Mouse (Mus musculus) embryo, embryonic 11.5 days (tissue): ENCODE data around the gene Nrcam.

ENCODE experiments used
- DNase-seq: peaks from one replicate; pipeline ENCODE4 v3.0.0-alpha.2; 2012; ENCODE audit warnings: low read depth, low spot score

Nrcam gene

DNA sequence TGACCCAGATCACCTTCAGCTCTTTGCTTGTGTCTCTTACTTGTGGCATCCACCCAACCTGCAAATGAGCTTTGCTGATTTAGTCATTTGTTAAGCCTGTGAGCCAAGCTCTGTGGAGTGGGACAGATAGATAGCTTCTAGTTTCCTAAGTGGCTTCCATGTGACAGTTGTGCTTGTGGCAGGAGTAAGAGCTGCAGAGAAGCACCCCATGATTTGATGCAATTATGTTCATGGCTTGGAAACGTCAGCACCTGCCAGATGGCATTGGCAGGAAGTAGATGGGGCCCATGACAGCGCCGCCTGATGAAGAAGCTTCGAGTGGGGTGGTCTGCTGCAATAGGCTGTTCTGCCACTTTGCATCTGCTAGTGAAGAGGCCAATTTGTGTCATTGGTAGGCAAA lies 186.4 kb downstream of the Nrcam start:
- no peak for DNase-seq

DNA sequence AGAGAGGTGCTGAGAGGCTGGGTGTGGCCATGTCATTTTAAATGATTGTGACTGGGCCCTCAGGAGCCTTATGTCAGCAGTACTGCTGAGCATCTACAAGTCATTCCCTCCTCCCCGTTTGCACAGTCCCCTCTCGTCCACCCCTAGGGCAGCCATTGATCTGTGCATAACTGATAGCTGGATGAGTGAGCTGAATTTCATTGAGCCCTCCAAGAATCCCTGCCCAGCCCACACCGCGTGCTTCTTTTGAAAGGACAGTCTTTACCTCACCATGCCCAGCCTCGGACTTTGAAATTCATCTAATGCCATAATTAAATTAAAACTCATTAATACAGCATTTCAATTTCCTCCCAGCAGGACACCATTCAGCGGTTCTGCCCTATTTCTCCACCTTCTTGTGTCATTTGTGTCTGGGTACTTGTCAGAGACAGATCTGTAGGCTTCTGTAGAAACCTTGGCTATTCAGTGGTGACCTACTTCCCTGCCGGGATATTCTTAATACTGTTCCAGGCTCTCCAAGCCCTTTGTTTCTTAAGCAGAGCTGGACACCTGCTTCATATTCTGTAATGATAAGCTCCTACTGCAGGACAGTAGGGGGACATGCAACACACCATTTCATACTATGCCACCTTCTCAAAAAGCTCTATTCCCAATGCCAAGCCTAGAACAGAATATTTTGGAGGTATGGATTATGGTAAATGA lies 190.9 kb downstream of the Nrcam start:
- no peak for DNase-seq

DNA sequence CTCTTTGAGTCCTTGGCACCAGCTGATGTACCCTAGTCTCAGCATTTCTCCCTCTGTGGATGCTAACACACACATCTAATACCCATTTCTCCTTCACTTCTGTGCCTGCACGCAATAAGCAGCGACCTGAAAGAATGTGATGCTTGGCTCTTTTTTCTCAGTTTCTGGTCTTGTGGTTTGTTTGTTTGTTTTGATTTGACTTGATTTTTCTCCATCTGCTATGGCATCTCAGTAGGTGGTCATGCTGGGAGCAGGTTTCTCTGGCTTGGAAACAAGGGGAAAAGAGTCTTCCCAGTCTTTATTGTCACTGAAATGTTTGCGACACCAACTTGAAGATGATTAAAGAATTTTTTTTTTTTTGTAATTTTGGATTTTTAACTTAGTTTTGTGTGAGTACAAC lies 192.8 kb downstream of the Nrcam start:
- DNase-seq, result no peak

DNA sequence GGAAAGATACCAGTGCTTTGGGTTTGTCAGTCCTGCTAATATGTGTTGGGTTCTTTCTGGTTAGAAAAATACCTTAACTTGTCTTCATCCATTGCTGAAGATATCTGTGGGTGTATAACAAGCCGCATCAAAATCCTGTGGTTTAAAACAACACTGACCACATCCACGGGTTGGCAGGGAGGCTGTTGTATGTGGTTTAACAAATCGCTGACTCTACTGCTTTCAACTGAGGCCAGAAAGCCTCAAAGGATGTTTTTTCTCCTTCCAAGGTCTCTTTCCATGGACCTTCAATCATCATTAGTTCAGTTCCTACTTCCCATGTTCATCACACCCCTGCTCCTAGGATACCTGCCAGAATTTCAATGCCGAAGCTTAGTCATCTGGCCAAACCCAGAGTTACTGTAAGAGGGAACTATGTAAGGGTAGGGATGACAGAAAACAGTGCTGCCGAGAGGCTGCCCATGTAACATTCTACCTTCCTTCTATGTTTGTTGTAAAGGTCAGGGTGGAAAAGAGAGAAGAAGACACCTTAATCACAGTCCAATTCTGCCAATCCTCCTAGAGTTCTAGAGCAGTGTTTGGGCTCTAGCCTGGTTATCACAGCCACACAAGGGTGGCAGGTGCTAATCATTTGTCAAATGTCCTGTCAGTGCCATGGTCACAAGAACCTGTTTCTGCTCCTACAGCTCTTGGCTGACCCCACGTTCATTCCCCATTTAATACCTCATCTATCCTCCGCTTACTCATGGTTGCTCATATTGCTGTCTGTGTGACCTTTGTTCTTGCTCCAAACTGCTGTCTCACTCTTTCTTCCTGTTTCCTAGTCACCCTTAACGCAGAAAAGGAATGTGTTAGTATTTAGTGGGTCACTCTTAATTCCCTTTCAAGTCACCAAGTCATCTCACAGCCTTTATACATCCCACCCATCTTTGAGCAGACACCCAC lies 196.2 kb downstream of the Nrcam start:
- DNase-seq, result no peak

DNA sequence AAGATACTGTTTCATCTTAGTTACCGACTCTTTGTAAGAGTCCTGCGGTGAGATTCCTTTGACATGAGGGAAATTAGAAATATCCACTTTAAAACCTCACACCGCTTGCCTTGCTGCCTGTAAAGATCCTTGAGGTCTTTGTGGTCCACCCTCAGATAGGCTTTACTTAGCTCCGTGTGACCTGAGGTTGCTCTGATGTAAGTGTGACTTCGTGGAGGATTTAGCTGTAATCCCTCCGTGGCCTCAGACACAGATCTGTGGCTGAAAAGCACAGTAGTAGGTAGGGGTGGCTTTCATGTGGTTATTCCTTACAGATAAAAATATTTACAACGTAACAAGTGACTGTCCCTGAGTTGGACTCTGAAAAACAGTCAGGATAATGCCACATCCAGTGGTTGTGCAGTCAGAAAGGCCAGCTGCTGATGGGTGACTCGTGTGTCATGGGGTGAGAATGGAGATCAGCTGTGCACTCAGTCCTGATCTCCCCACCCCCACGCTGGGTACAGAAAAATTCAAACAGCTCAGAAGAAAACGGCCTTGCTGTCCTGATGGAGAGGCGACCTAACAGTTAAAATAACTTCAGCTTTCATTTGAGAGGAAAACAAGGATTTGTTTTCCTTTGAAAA lies 199.8 kb downstream of the Nrcam start:
- DNase-seq, result no peak

DNA sequence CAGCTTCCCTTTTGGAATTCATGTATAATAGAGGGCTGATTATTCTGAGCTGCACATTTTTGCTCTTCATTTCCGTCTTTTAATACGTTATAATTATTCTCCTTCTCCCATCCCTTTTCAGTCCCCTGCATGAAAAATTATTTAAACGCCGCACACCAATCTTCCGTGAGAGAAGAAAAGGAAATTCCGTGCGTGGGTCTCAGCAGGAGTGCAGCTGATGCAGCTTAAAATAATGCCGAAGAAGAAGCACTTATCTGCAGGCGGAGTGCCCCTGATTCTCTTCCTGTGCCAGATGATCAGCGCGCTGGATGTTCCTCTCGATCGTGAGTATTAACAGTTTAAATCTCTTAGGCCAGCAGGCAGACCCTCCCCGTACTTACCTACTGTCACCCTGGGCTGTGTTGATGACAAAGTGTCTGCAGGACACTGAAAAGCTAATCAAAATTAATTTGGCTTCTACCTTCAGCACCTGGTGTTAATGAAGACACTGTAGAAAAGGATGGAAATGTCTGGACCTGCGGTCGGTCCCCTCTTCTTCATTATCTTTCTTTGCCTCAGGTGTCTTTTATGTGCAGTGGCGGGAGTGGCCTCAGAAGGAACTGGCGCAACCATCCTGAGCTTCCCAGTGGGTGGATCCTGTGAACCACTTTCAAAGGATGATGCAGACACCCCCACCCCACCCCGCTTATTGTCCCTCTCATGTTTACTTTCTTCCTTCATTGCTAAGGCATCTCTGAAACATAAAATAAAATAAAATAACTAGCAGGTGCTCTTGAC lies 203.8 kb downstream of the Nrcam start:
- no peak for DNase-seq

DNA sequence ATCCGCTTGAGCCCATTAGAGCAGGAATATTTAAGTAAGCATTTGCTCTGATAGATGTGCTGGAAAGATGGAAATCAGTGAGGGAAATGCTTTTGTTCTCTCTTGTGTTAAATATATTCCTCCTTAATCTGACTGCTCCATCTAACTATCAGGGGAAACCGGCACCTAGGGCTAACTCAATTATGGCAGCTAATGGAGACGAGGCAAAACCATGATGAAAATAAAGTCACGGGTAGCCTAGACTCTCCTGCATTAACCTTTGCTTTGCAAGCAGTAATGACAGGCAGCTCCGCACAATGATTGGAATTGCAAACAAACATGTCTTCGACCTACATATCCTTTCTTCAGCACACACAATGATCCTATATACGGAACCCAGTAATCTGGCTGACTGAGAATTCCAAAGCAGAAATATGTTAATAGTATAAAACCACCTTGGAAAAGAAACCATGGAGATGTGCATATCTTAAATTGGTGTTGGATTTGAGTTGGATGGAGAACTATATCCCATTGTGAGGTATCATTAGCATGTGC lies 205.5 kb downstream of the Nrcam start:
- DNase-seq, result no peak

DNA sequence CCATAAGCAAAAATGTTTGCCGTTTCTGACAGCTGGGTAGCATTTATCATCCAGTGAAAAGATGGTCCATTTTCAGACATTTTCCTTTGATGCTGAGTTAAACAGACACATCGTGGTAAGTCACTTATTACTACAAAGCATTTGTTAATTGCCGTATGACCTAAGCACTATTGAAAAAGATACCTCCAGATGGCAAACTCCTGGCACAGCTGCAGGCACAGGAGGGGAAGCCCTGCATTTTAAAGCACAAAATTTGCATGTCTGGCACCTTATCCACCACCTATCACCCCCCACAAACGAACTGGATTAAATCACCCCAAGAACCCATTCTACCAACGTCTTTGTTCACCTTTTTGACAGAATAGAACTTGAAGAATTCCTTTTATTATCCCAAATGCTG lies 206.9 kb downstream of the Nrcam start:
- no peak for DNase-seq

DNA sequence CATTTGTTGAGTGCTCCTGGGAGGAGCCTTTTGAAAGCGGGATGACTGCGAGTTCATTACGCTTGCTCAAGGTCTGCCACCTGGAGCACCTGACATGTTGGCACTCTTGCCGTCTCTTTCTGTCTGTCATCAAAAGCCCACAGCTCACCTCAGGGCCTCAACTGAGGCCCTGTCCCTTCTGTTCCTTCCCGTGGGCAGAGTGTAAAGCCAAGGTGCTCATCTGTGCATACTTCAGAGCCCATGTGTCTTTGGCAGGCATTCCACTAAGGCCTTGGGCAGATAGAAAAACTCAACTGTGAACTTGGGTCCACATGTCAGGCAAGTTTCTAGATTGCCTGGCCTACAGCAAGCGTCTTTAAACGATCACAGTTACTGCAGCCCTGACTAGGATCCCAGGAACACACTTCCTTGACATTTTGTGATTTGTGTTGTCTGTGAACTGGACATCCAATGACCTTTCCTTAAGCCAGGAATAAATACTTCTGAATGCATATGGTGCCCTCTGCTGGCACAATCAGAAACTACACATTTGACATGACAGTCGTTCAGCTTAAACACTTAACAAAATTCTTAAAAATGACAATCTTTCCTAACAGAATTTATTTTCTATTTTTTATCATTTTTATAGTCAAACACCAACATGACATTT lies 219.2 kb downstream of the Nrcam start:
- peak; percentile 39 for DNase-seq

DNA sequence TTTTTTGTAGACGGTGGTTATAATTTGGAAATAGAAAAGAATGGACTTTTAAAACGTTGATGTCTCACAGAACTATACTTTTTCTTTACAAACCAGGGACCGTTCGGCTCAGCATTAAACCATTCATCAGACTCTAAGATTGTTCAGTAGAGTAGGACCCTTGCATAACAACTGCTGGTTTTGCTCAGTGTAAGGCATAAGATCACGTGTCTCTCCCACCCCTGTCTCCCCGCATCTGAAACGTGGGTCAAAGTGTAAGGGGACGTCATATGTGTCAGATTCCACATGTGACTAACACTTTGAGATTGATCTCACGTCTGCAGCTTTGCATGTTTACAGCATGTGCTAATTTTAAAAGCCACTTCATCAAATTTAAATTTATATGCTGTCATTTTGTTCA lies 219.8 kb downstream of the Nrcam start:
- no peak for DNase-seq

DNA sequence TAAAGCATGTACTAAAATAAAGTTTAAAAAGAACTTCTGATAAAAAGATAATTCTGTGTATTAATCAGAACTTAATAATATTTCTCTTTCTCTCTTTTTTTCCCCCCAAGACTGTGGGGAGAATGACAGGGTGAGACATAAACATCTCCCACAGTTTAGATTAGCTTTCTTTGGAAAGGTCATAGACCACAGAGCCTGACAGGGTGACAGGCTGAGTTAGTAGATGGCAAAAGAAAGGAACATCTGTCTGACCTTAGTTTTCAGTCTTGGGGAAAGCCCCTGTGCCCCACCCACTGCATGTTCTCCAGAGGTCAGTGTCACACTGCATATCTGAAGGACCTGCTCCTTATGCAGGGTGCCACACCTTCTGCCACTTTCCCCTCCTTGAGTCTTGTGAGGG lies 222.9 kb downstream of the Nrcam start:
- no peak for DNase-seq

DNA sequence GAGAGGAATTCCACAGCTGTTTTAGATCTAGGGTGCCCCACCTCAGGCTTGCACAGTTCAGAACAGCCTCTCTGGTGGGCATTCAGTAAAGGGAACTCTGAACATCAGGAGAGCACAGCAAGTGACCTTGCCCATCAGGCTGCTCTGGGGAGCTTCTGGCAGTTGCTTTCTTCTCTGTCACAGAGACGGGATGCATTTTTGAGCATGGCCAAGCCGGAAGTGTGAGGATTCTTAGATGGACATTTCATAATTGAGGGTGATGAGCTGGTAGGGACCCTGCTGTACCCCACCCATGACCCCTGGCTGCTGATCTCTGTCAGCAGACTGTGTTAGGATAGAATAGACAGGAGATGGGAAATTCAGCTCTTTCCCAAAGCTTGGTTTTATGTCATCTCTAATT lies 225.4 kb downstream of the Nrcam start:
- DNase-seq, result no peak

DNA sequence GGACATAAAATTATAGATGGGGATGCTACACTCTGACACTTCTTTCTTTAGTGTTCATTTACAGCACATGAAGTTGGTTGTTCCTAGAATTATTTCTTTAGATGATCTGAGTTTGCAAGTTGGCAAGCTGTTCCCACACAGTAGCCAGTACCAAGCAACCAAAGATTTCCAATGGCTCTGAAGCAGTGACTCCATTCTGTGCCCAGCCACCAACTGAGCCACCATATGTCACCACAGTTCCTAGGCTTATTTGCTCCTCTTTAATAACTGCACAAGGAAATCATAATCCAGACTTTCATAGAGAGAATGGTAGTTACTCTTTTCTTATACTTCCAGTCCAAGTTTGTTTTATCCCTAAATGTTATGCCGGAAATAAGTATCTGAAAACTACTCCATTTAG lies 226.1 kb downstream of the Nrcam start:
- DNase-seq, result no peak

DNA sequence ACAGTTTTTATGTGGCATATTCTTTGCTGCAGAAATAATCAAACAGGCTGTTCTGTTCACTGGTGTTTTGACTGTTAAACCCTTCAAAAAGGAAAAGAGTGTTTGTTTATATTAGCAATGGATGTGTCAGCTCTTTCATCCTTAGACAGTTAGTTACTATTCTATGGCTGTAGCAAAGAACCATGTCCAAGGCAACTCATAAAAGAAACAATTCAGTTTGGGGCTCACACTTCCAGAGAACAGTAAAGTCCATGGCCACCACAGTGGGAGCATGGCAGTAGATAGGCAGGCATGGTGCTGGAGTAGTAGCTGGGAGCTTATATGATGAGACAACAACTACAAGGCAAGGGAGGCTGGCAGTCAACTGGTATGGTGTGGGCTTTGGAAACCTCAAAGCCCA lies 231.3 kb downstream of the Nrcam start:
- DNase-seq, result no peak

DNA sequence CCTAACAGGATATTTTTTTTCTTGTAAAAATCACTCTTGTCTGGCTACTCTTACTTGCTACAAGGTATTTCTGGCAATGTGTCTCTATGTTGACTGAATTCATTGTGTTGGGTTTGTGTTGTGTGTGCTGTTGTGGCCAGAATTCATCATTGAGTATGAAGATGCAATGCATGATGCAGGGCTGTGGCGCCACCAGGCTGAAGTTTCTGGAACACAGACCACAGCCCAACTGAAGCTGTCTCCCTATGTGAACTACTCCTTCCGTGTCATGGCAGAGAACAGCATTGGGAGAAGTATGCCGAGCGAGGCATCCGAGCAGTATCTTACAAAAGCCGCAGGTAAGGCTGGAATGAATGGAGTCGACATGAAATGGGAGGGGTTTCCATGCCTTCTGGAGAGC lies 241.4 kb downstream of the Nrcam start:
- no peak for DNase-seq

DNA sequence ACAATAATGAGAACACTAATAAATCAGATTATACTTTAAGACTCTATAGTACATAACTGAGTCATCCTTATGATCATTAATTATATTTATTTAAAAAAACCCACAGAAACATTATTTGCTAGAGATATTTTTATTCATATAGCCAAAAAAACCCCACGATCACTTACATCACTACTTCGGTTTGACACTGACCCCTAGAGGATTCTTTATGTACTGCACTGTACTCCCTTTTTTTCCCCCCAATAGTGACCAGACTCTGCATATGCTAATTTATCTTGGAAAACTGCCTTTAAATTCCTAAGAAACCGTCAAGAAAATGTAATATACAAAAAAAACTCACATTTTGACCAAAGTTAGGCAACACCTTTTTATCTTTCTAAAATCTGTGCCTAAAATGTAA lies 244.0 kb downstream of the Nrcam start:
- peak; percentile 5 for DNase-seq

DNA sequence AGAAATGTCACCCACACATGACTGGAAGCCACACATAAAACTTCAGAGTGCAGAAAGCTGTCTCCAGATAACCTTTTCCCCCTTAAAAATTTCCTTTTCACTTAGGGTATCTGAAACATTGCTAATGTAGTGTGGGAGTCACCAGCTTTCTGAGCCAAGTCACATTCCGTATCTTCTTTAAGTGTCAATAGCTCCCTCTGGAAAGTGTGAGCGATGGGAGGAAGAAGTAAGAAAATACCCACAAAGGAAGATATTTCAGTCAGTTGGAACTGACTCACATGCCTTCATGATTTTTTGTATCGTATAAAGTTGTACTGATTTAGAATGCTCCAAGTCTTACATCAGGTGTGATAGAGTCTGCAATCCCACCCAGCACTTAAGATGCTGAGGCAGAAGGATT lies 245.5 kb downstream of the Nrcam start:
- DNase-seq, result no peak

DNA sequence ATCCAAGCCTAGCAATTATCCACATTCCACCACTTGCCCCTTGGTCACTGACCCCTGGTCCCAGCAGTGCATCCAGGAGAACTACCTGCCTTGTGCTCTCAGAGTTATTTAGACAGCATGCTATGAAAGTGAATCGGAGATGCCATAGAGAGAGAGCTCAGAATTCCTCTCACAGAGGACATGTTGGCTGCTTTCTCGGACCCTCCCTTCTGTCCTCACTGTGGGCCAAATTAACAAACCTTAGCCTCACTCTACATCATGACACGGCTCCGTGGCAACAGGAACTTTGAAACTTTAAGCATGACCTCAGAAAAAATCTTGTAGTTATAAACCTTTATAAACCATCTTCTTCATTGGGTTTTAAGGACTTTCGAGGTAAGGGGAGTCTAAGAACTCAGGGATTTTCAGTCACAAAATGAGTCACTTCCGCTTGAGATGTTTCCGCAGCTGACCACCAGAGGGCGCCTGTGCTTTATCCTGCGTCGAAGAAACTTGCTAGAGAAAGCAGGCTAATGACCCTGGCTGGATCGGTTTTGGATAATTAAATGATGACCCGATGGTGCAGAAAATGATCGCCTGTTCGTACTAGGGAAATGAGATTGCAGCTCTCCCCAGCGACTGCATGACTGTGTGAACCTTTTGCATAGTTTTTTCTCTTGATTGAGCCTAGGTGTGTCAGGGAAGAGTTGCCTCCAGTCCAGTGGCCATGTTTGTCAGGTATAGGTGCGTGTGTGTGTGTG lies 272.9 kb downstream of the Nrcam start:
- peak; percentile 43 for DNase-seq

DNA sequence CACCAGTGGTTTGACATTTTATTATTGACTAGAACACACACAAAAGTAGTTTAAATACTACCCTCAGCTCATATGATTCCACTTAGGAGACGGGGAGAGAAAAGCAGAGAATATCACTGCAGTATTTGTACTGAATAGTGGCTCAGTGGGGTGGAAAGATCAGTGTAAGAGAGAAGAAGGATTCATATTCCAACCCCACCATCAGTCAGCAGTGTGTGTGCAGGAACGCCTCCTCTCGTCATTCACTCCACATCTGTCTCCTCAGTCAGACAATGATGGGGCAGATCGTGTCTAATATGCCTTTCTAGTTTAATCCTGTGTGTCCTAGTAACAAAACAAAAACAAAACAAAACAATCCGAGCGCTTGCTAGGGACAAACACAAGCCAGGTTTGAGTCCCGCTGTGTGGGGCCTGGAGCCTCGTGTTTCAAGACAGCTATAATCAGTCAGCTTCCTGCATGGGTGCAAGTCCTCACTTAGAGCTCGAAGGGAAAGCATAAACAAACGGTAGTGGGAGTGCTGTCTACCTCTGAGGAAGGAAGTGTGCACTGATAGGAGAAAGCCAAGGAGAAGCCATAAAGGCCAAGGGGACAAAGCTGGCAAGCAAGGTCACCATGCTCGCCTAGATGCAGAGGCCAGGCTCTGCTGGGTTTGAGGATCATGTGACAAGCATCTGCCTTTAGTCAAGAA lies 273.7 kb downstream of the Nrcam start:
- DNase-seq, result no peak

DNA sequence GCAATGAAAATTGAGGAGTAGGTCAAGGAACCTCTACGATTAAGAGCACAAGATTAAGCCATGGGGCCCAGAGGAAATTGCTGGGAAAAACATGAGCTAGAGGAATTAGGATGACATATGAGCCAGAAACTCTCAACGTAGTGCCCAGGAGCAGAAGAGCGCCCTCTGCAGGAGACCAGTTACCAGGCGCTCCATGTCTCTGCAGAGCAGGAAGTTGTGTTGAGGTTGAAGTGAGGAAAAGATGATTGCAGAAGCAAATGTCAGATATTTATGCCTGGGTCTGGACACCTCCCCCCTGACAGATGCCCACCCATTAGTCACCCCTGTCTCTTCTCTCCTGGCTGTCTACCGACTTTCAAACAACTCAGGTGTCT lies 274.3 kb downstream of the Nrcam start:
- no peak for DNase-seq
